ENCODE assay signal across 17 mouse cellular contexts in genomic region chr4:131159712-131160111, GRCm38 (mm10).
DNase-seq lines count a peak whose midpoint lies in the region; ATAC-seq lines count a peak whose summit lies in the region.
"Had no signal": no experiment of that assay in that cellular context is flagged by ENCODE, and none has a peak within 500 bp of the region (broad histone marks: within the 10 kb centered on the region; RNA-seq: fewer than 3 reads in every experiment).

No protein-coding gene starts in this region.

- no peak for DNase-seq in lung, adult 18-20 months
- DNase-seq in forebrain, embryonic 10.5 days (ENCODE audit: extremely low spot score, low spot score): no peak
- DNase-seq in thymus, adult 18-20 months: no peak
- DNase-seq in left cerebral cortex, postnatal 36 days (ENCODE audit: low spot score in 2 of 2): no peak
- DNase-seq in spleen, postnatal 36 days (ENCODE audit: low spot score in 2 of 2): no peak
- DNase-seq: adrenal gland, adult 8-10 months; gastrocnemius, postnatal 25 days; lung, postnatal 36 days; right cerebral cortex, postnatal 14 days had no signal

- no peaks in the 10 kb centered on the region for H3K36me3 ChIP-seq in lung, embryonic 16.5 days (ENCODE audit: control insufficient read depth, insufficient read depth, low read length)
- no peaks in the 10 kb centered on the region for H3K36me3 ChIP-seq in forebrain, embryonic 10.5 days (replicated peaks)
- no peaks in the 10 kb centered on the region for H3K36me3 ChIP-seq in hindbrain, embryonic 16.5 days (ENCODE audit: control insufficient read depth, insufficient read depth, low read length)
- no peaks in the 10 kb centered on the region for H3K36me3 ChIP-seq in neural tube, embryonic 14.5 days (ENCODE audit: control insufficient read depth, insufficient read depth, low read length)
- H3K36me3 ChIP-seq: heart, embryonic 13.5 days; kidney, embryonic 15.5 days; limb, embryonic 10.5 days; liver, embryonic 15.5 days had no signal

- intact Hi-C loops in left cerebral cortex, postnatal 36 days (cut with DNase I): no loop called here

- no peak overlapping the region for H3K4me3 ChIP-seq in lung, embryonic 16.5 days (ENCODE audit: low read length)
- no peak overlapping the region for H3K4me3 ChIP-seq in forebrain, embryonic 10.5 days
- no peak overlapping the region for H3K4me3 ChIP-seq in hindbrain, embryonic 16.5 days (ENCODE audit: low read length)
- H3K4me3 ChIP-seq in neural tube, embryonic 14.5 days (ENCODE audit: low read depth, low read length): no peak overlapping the region
- H3K4me3 ChIP-seq: heart, embryonic 13.5 days; kidney, embryonic 15.5 days; layer of hippocampus, adult 2 months; limb, embryonic 10.5 days; liver, embryonic 15.5 days had no signal

- H3K27ac ChIP-seq in lung, embryonic 16.5 days (ENCODE audit: low read length): no peak overlapping the region
- H3K27ac ChIP-seq in forebrain, embryonic 10.5 days: peak overlapping the region; percentile 73
- no peak overlapping the region for H3K27ac ChIP-seq in hindbrain, embryonic 16.5 days (ENCODE audit: low read depth, low read length)
- H3K27ac ChIP-seq in neural tube, embryonic 14.5 days (ENCODE audit: low read depth, low read length): no peak overlapping the region
- H3K27ac ChIP-seq: heart, embryonic 13.5 days; kidney, embryonic 15.5 days; layer of hippocampus, adult 2 months; liver, embryonic 15.5 days had no signal

- peaks cover 4% of the 10 kb centered on the region; the same call in 1 of the 2 replicates for H3K4me1 ChIP-seq in lung, embryonic 16.5 days (replicated peaks; ENCODE audit: control insufficient read depth, insufficient read depth, low read length)
- H3K4me1 ChIP-seq in forebrain, embryonic 10.5 days: peaks cover 48% of the 10 kb centered on the region
- H3K4me1 ChIP-seq in hindbrain, embryonic 16.5 days (ENCODE audit: control insufficient read depth, insufficient read depth, low read depth, low read length): peaks cover 24% of the 10 kb centered on the region
- H3K4me1 ChIP-seq in neural tube, embryonic 14.5 days (ENCODE audit: control insufficient read depth, insufficient read depth, low read length): peaks cover 6% of the 10 kb centered on the region; the same call in 1 of the 2 replicates
- H3K4me1 ChIP-seq: heart, embryonic 13.5 days; kidney, embryonic 15.5 days; liver, embryonic 15.5 days had no signal

- 17% methylated on average over 5 of the region's 5 CpGs for WGBS in lung, embryonic 16.5 days
- WGBS in forebrain, embryonic 10.5 days: 53% methylated on average over 5 of the region's 5 CpGs
- 21% methylated on average over 5 of the region's 5 CpGs for WGBS in hindbrain, embryonic 16.5 days
- 38% methylated on average over 5 of the region's 5 CpGs for WGBS in neural tube, embryonic 14.5 days

- ATAC-seq in lung, embryonic 16.5 days (ENCODE audit: low read depth): 0 out of 2 replicates have a peak, but pooled peaks have one; percentile 28
- ATAC-seq in hindbrain, embryonic 16.5 days: 0 out of 2 replicates have a peak, but pooled peaks have one; percentile 50
- peak; percentile 28; the same call in 1 of the 2 replicates for ATAC-seq in neural tube, embryonic 14.5 days (ENCODE audit: low read depth)

- no peak overlapping the region for H3K4me2 ChIP-seq in lung, embryonic 16.5 days (ENCODE audit: low read depth, low read length)
- no peak overlapping the region for H3K4me2 ChIP-seq in hindbrain, embryonic 16.5 days (ENCODE audit: low read length)
- no peak overlapping the region for H3K4me2 ChIP-seq in neural tube, embryonic 14.5 days (ENCODE audit: low read depth, low read length)
- H3K4me2 ChIP-seq: heart, embryonic 13.5 days; kidney, embryonic 15.5 days; liver, embryonic 15.5 days had no signal

- peaks cover 3% of the 10 kb centered on the region; the same call in 1 of the 2 replicates for H3K27me3 ChIP-seq in lung, embryonic 16.5 days (ENCODE audit: control insufficient read depth, insufficient read depth, low read depth, low read length)
- peaks cover 9% of the 10 kb centered on the region for H3K27me3 ChIP-seq in forebrain, embryonic 10.5 days (ENCODE audit: poor library complexity, severe bottlenecking)
- H3K27me3 ChIP-seq in hindbrain, embryonic 16.5 days (replicated peaks; ENCODE audit: control insufficient read depth, insufficient read depth, low read length): no peaks in the 10 kb centered on the region
- no peaks in the 10 kb centered on the region for H3K27me3 ChIP-seq in neural tube, embryonic 14.5 days (ENCODE audit: control insufficient read depth, insufficient read depth, low read length)
- H3K27me3 ChIP-seq: liver, embryonic 15.5 days had no signal

- no peak overlapping the region for H3K9ac ChIP-seq in lung, embryonic 16.5 days (ENCODE audit: low read length)
- no peak overlapping the region; the same call in 1 of the 2 replicates for H3K9ac ChIP-seq in hindbrain, embryonic 16.5 days (ENCODE audit: low read depth, low read length)
- H3K9ac ChIP-seq in neural tube, embryonic 14.5 days (replicated peaks; ENCODE audit: low read depth, low read length): no peak overlapping the region
- H3K9ac ChIP-seq: heart, embryonic 13.5 days; kidney, embryonic 15.5 days; liver, embryonic 15.5 days had no signal

- H3K9me3 ChIP-seq in lung, embryonic 16.5 days (ENCODE audit: control insufficient read depth, low read length): no peaks in the 10 kb centered on the region
- no peaks in the 10 kb centered on the region for H3K9me3 ChIP-seq in forebrain, embryonic 10.5 days
- no peaks in the 10 kb centered on the region for H3K9me3 ChIP-seq in hindbrain, embryonic 16.5 days (ENCODE audit: control insufficient read depth, low read length)
- H3K9me3 ChIP-seq in neural tube, embryonic 14.5 days (ENCODE audit: control insufficient read depth, low read length): no peaks in the 10 kb centered on the region
- H3K9me3 ChIP-seq: heart, embryonic 13.5 days; kidney, embryonic 15.5 days; limb, embryonic 10.5 days; liver, embryonic 15.5 days had no signal
